Mouse (Mus musculus) gonadal fat pad, adult 2 months (tissue): ENCODE results near the gene Fam71f1. TPM values are rescaled to one million over a fixed set of nuclear protein-coding genes. Genes with fewer than 3 reads are reported as not detected.

Experiments
- DNase-seq: peaks from one replicate; pipeline ENCODE4 v3.0.0-alpha.2; 2012; ENCODE audit warnings: low read depth
- polyA plus RNA-seq: library from polyadenylated mRNA; depleted of rRNA; stranded (reverse); fragments of >200 nt; gene quantifications from 2 replicates; pipeline ENCODE4 v1.2.3, GENCODE M21; 2012; rRNA removed

The Fam71f1 gene
- 0.77 and 2.0 TPM in 2 replicates for polyA plus RNA-seq

DNA sequence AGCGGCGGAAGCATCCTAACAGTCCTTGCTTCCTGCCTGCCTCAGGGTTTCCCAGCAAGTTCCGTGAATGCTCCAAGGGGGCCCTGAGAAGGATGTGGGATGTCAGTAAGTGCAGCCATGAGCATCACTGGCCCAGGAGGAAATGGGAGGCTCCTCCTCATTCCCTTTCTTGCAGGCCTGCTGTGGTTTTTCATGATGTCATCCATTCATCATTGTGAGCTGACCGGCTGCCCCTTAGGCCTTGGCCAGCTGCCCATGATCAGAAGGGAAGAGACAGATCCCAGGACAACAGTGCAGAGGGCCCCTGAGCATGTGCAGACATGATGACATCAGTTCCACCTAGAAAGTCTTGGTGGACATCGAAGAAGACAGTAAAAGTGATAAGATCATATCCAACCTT is at the start of gene Fam71f1:
TSS of gene Fam71f1 (plus strand) at position 262 of the 400 bp plus-strand sequence.
- no peak for DNase-seq

DNA sequence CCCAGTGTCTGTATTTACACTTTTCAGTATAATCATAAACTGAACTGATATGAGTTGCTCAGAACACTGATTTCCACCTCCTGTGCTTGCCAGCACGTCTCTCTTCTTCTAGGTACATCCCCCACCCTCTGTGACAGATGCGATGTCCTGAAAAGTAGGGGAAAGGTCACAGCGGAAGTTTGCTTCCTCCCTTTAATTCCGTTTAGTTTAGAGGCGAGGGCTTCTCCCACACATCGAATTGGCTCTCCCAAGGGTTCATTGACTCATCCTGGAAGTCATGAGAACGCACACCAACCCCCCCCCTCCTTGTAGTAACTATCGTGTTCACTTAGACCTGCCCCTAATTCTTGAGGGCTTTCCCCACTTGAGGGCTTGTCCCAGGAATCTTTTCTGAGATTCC is 48.0 kb upstream of the Fam71f1 start:
- no peak for DNase-seq

DNA sequence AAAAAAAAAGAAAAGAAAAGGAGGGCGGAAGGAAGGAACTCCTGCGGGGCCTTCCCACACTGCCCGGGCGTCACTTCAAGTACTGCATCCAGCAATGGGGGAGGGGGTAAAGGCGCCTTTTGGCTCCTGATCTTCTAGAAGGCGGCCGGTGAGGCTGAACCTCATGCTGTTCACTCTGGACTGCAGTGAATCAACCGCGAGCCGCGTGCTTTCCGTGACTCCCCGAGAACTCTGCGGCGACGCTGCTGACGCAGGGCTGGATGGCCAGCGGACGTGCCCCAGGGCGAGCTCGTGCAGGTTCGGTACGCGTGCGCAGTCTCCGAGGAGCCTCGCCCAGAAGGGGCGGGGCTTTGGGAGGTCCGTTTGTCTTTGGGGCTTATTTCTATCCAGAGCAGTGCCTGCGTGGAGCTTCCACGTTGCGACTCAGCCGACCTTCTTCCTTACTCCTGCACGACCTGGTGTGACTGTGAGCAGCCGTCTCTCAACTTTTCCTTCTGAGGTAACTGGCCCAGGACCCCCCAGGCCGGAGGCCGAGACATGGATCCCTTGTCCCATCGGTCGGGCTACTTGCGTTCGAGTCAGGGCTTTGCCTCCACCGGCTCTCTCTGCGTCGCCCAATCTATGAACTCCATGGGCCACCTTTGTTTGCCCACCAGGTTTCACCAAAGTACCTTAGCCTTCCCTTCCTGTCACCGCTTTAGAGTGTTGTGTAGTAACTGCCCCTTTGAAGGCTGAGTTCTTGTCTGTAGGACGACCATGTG is 46.4 kb upstream of the Fam71f1 start, which contains the start of gene Hilpda:
TSS of gene Hilpda (plus strand) at position 177 of the 761 bp plus-strand sequence.
- DNase-seq, result no peak

DNA sequence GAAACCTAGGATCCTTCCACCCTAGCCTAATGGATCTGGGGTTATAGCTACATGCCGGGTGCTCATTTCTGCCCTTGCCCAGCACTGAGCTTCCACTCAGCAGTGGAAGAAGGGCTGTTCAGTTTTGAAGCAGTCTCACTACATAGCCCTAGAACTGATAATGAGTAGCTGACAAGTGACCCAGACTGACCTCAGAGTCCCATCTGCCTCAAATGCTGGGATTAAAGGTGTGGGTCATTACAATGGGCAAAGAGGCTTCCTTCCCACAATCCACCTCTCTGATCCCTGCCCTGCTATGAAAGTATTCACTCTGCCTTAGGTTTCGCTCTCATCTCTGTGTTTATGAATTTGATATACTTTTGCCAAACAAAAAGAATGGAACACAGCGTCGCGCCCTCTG is 42.2 kb upstream of the Fam71f1 start:
- DNase-seq, result no peak

DNA sequence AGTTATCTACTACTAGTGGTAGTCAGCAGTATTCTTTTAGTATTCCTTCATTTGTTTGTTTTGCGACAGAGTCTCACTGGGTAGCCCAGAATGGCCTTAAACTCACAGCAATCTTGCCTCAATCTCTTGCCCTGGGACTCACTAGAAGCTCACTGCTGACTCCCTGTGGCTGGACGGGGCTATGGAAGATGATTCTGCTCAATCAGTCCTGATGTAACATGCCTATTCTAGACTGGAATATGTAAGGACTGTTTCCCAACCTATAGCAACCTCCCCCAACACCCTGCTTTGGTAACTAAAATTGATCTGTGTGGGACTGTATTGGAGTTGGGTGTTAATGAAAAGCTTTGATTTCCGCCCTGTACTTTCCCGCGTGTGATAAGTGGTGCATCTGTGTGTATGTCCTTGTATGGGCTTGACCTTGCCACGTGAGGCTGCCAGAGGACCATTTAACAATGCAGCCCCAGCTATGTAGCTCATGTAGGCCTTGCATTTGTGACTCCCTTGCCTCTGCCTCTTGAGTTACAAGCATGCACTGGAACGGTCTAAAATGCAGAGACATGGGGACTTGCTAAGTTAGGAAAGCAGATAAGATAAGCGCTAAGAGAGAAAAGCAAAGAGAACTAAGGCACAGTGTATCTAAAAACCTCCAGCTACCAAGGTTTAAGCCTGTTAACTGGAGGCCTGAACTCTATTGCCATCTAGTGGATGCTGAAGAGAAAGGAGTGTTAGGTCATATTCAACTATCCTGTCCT is 40.2 kb upstream of the Fam71f1 start:
- DNase-seq, result no peak

DNA sequence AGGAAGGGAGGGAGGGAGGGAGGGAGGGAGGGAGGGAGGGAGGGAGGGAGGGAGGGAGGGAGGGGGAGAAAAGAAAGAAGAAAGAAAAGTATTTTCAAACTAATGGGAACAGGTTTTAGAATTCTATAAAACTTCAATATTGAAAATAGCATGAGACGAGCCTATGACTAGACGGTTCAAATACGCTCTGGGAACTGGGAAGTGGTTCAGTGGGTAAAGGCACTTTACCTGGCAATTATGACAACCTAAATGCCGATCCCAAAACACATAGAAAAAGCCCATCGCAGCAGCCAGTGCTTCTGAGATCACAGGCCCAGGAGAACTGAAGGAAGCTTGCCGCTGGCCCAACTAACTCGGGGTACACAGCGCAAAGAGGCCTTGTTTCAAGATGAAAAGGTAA is 39.6 kb upstream of the Fam71f1 start, which contains the start of gene Fam71f2:
TSS of gene Fam71f2 (plus strand) at position 301 of the 400 bp plus-strand sequence.
- no peak for DNase-seq

DNA sequence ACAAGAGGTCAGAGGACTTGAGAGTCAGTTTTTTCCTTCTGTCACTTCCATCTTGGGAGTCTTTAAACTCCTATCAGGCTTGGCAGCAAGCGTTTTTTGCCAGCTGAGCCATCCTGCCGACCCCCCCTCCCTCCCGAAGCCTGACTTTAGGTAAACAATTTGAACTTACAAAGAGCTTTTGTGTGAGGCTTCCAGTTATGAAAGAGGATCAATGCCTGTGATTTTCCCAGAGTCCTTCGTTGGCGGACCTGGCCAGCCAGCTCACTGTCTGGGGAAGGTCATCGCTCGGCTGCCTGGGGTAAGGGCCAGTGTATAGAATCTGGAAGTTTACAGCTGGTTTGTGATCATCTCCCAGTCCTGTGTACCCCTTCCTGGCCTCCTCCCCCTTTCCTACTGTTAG is 38.3 kb upstream of the Fam71f1 start:
- DNase-seq, result no peak

DNA sequence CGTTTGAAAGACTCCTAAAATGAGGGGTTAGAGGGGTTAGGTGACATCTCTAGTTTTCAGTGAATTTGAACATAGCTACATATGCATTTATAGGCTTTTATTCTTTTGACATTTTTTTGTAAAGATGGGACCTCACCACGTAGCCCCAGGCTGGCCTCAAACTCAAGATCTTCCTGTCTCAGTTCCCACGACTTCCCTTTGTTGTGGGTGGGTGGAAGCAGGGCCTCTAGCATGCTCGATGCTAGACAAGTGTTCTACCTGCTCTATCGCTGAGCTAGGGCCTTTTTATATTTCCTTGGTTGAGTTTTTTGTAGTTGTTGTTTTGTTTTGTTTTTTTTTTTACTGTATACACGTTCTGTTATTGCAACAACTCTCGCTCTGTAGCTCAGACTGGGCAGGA is 32.1 kb upstream of the Fam71f1 start:
- DNase-seq, result no peak

DNA sequence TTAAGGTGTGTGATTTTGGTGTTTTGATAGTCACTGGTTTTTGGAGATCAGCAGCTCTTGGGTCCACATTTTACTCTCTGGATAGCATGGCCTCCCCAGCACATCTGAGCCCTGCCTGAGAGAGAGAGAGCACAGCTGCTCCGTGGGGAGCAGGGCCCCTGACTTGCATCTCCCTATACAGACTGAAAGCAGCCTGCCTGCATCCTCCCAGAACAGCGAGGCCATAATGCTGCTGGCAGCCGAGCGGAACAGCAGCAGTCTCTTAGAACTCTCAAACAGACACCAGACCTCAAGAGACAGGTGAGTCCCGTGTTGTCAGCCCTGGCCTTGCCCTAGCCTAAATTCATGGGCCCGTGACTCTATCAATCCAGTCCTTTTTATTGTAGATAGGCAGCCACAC is 31.5 kb upstream of the Fam71f1 start:
- no peak for DNase-seq

DNA sequence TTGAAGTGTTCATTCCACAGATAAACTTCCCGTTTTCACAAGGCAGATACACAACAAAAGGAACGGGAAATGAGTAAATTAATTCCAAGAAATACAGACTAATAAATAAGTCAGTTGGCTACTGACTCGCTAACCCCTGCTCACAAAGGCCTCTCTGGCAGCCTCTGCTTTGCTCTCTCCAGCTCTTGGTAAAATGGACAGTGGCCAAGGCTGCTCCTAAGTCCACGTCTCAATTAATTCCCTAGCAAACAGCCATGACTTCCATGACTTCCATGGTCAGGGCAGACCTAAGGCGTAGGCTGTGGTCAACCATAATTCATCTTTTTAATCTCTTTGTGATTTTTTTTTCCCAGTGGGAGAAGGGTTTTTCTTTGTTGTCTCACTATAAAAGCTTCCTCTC is 31.0 kb upstream of the Fam71f1 start:
- DNase-seq, result no peak

DNA sequence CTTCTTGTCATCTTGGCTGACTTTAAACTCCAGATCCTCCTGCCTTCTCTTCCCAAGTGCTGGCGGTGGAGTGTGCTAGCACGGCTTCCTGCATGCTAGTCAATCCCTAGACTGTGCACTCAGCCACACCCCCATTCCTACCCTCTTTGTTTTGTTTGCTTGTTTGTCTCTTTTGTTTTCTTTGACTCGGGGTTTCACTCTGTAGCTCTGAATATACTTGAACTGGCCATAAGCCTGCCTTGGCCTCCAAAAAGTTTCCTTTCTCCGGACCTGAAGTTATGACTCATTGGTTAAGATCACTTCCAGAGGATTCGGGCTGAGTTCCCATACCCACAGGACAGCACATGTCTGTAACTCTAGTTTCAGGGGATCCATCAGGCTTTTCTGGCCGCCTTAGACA is 30.3 kb upstream of the Fam71f1 start:
- DNase-seq, result no peak

DNA sequence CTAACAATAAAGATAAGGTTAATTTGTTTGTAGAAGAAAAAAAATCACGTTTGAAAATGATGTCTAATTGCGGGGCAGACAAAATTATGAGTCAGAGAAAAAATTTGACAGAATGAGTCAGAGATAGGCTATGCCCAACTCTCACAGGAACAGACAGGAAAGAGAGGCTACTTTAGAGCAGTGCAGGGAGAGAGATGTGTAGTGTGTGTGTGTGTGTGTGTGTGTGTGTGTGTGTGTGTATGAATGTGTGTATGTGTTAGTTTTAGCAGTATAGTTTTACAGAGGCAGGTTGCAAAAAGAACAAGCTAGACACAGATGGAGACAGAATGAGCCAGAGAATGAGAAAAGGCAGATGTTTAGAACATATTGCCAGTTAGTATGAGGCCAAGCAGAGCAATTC is 19.8 kb upstream of the Fam71f1 start:
- no peak for DNase-seq

DNA sequence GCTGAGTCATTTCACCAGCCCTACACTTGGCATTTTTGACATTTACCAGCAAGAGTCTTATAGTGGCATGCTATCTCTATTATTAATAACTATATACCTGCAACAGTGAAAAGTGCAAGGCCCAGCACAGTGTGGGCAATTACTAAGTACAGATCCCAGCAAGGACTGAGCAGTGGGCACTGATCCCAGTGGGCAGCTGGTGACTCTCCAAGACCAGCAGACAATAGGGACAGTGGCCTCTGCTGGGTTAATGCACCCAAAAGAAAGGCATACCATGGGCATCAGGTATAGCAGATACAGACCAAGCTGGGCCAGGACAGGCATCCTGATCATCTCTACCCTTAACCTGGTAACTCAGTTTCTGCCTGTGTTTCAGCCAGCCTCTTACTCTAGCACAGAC is 15.7 kb upstream of the Fam71f1 start:
- DNase-seq, result no peak

DNA sequence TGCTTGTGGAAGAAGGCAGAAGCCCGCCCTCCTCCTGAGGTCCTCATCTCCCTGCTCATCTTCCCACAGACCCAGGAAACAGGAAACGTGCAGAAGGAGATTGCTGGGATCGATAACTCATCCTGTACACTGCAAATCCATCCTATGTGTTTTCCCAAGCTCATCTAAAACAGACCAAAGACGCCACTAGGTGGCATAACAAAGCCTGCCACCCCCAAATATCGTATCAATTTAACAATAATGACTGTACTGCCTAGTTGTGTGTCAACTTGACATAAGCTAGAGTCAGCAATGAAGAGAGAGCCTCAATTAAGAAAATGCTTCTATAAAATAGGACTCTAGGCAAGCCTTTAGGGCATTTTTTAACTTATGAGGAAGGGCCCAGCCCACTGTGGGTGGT is 15.2 kb upstream of the Fam71f1 start:
- DNase-seq, result no peak

DNA sequence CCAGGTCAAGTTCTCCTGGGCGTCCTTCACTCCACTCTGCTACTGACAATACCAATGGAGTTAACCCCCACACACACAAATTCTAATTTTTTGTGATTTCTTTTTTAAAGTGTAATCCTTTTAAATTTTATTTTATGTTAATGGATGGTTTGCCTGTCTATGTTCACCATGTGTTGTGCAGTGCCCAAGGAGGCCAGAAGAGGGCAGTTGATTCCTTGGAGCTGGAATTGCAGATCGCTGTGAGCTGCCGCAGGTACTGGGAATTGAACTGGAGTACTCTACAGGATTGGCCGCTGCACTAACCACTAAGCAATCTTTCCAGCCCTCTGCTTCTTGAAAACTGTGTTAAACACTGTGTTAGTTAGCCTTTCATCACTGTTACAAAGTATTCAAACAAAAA is 13.5 kb upstream of the Fam71f1 start:
- no peak for DNase-seq

DNA sequence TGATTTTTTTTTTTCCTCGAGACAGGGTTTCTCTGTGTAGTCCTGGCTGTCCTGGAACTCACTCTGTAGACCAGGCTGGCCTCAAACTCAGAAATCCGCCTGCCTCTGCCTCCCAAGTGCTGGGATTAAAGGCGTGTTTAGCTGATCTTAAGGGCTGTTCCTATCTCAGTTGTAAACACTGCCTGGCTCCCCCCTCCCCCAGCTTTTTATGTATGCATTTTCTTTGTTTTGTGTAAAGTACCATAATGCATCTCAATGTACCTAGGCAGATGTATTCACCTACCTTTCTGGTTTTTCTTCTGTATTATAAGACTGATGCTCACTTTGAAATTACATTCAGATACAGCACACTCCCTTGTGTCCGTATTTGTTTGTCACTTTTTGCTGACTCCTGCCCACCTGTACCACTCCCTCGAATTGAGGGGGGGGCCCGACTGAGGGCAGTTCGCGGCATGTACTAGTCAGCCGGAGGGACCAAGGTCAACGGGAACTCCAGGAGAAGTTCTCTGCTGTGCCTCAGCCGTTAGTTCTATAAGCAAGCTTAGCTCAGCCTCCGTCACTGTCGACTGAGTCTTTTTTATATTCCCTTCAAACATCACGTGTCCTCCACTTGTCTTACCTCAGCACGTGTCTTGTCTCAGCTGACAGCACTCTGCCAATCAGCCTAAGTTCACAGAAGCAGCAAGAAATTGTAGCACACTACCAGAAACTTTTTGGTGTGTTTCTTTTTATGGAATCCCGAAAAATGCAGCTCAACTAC is 9.9 kb upstream of the Fam71f1 start:
- no peak for DNase-seq

DNA sequence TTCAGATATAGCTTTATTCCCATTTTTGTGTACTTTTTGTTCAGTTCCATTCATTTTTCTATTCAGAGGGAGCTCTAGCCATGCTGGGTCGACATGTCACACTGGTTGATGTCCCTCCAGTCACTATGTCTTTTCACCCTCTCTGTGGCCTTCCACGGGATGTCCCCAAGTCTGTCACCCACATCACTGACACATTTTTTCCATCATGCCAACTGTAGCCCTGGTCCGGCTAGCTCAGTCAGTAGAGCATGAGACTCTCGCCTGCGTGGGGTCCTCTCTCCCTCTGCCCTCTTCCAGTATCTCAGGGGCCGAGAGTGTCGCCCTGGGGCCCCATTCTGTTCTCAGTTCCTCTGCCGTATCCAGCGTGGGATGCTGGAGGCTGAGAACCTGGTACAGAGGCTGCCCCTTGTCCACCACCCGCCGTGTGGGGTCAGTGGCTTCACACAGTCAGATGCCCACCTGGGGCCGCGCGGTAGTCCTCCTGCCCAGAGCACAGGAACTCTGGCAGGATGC is 5.2 kb upstream of the Fam71f1 start:
- DNase-seq, result no peak

DNA sequence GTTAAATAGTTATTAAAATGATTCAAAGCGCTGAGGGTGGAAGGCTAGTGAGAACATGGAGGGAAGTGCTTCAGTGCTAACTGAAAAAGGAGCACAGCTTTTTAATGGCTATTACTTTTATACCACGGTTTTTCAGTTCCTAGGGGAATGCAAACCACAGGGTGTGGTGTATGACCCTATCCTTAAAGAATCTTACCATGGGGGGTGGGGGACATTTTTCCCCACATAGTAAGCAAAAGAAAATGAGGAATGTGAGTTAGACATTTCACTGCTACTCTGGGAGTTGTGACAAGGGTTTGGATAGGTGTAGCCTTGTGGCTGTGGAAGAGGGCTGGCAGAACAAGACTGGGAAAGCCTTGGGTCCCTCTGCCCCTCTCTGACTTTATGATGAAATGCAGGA is 1.7 kb upstream of the Fam71f1 start:
- no peak for DNase-seq

DNA sequence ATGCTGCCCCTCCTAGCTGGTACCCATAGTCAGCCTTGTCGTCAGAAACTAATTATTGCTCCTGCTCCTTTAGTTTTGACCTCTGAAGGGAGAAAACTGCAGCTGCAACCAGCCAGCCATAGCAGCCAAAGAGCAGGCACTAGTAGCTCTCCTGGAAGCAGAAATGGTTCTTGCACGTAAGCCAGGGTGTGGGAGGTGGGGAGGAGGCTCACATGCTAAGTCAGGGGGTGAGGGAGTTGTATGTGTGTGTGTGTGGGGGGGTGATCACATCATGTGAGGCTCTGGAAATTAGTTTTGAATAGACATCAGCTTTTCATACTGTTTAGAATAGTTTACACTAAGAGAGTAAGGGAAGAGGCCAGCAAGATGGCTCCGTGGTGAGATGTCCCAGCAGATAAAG is 999 bp upstream of the Fam71f1 start:
- no peak for DNase-seq

DNA sequence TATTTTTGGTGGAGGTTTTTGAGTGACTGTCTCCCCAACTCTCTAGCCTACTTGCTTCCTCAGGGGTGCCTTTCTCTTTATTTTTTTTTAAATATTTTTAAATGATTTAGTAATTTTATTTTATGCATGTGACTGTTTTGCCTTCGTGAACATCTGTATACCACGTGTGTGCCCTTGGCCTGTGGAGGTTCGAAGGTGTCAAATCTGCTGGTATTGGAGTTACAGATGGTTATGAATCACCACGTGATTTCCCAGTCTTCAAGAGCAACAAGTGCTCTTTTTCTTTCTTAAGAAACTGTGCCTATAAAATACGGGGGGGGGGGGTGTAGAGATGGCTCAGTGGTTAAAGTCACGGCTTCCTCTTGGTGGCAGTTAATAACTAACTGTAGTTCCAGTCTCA is 2.6 kb downstream of the Fam71f1 start:
- DNase-seq, result no peak

DNA sequence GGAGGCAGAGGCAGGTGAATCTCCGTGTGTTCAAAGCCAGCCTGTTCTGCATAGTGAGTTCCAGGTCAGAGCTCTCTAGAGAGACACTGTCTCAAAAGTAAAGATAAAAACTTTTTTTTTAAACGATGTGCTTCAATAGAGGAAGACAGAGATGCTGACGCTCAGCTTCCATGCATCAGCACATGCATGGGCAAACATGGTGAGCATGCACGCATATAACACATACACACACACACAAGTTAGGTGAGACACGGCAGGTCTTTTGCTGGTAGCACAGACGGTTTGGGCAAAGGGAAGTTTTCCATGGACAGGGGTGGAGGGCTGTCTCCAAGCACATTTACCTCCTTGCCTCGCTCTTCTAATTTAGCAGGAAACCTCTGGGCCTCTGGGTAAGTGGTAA is 3.2 kb downstream of the Fam71f1 start:
- DNase-seq, result no peak

DNA sequence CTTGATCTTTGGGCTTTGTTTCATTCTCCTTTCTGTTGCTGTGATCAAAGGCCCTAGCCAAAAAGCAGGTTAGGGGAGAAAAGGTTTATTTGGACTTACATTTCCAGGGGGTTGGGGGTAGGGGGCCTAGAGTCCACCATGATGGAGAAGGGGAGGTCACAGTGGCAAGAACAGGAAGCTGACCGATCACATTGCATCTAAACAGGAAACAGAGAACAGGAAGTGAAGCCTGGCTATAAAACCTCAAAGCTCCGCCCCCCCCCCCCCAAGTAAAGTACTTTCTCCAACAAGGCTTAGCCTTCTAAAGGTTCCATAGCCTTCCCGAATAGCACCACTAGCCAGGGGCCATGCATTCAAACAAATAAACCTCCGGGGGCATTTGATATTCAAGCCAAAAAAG is 3.8 kb downstream of the Fam71f1 start:
- no peak for DNase-seq
